Mouse (Mus musculus) testis, adult 2 months (tissue): Measurements from ENCODE around the gene Pbld2. TPM values are rescaled to one million over a fixed set of nuclear protein-coding genes. Genes with fewer than 3 reads are reported as not detected.

Source experiments
- H3K27ac ChIP-seq: fragments of 200-500 bp; 2 replicates; pipeline ENCODE4 v1.5.1; 2012; ENCODE audit warnings: low read depth, low read length; ENCODE audit not compliant: control insufficient read depth, insufficient read depth
- H3K27me3 ChIP-seq: fragments of 200-500 bp; 2 replicates; pipeline ENCODE4 v1.6.1; 2012; ENCODE audit warnings: mild to moderate bottlenecking, low read length, moderate library complexity; ENCODE audit not compliant: control insufficient read depth, insufficient read depth
- H3K36me3 ChIP-seq: fragments of 200-500 bp; 2 replicates; pipeline ENCODE4 v1.6.1; 2012; ENCODE audit warnings: mild to moderate bottlenecking, low read length; ENCODE audit not compliant: control insufficient read depth, insufficient read depth
- H3K4me1 ChIP-seq: fragments of 200-500 bp; 2 replicates; pipeline ENCODE4 v1.6.1; 2012; ENCODE audit warnings: low read length; ENCODE audit not compliant: control insufficient read depth, insufficient read depth
- H3K4me3 ChIP-seq: fragments of 200-500 bp; 2 replicates; pipeline ENCODE4 v1.5.1; 2012; ENCODE audit warnings: low read depth, mild to moderate bottlenecking, low read length, moderate library complexity, mixed read lengths; ENCODE audit not compliant: control insufficient read depth
- CTCF ChIP-seq: fragments of 200-500 bp; IDR thresholded peaks from 2 replicates; pipeline ENCODE4 v1.5.1; 2012; ENCODE audit warnings: low read depth, mild to moderate bottlenecking, inconsistent platforms, low read length, moderate library complexity; ENCODE audit not compliant: control insufficient read depth, insufficient read depth, insufficient replicate concordance
- POLR2A ChIP-seq: fragments of 200-500 bp; IDR thresholded peaks from 2 replicates; pipeline ENCODE4 v1.6.1; 2012; ENCODE audit warnings: low read depth, mild to moderate bottlenecking, inconsistent platforms, low read length, moderate library complexity; ENCODE audit not compliant: control insufficient read depth
- polyA plus RNA-seq: library from polyadenylated mRNA; depleted of rRNA; stranded (reverse); fragments of >200 nt; gene quantifications from 2 replicates; pipeline ENCODE4 v1.2.3, GENCODE M21; 2012; rRNA removed

Pbld2 gene
- polyA plus RNA-seq, 1 experiment = 4.0 TPM

DNA sequence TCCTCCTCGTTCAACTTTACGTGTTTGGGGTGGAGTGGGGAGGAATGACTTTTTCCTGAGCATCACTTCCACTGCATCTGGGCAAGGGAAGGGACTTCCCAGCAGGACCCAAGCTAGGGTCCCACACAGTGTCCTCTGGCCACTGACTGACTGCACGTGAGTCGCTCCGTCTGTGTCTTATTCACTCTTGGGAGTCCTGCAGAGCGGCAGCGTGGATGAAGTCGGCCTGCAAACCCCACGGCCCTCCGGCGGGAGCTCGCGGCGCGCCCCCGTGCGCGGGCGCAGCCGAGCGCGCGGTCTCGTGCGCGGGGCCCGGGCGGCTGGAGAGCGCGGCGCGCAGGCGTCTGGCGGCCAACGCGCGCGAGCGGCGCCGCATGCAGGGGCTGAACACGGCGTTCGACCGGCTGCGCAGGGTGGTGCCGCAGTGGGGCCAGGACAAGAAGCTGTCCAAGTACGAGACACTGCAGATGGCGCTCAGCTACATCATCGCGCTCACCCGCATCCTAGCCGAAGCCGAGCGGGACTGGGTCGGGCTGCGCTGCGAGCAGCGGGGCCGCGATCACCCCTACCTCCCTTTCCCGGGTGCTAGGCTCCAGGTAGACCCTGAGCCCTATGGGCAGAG lies 75.9 kb downstream of the Pbld2 start:
- TF ChIP-seq CTCF (no peak), POLR2A (no peak)
- no peaks in the 10 kb centered on the region for H3K27me3 ChIP-seq
- H3K36me3 ChIP-seq = no peaks in the 10 kb centered on the region
- H3K27ac ChIP-seq = no peak overlapping the region
- H3K4me1 ChIP-seq = peaks cover 11% of the 10 kb centered on the region
- peak overlapping the region; percentile 11 for H3K4me3 ChIP-seq

- H3K27ac ChIP-seq = no peak overlapping the region
Measured at GRCm38 (mm10) chr10:63100657-63101056, 76.5 kb downstream of the Pbld2 start.

More at GRCm38 (mm10) chr10:63100657-63101056, 76.5 kb downstream of the Pbld2 start:
- no peak overlapping the region for H3K4me3 ChIP-seq
- no peaks in the 10 kb centered on the region for H3K27me3 ChIP-seq
- H3K36me3 ChIP-seq = no peaks in the 10 kb centered on the region
- peaks cover 11% of the 10 kb centered on the region for H3K4me1 ChIP-seq
- TF ChIP-seq CTCF (no peak), POLR2A (no peak)

Other genes starting within 250 kb of the Pbld2 start
- 79.8 and 94.1 TPM in 2 replicates for gene Ccar1, start 232.0 kb upstream of the Pbld2 start, polyA plus RNA-seq
- gene Tet1, start 115.3 kb upstream of the Pbld2 start, polyA plus RNA-seq = 0.10 and 0.11 TPM in 2 replicates
- gene Slc25a16, start 103.7 kb upstream of the Pbld2 start, polyA plus RNA-seq = 4.6 and 4.7 TPM in 2 replicates
- gene Dna2, start 77.3 kb upstream of the Pbld2 start, polyA plus RNA-seq = 3.6 and 3.7 TPM in 2 replicates
- gene Rufy2, start 44.1 kb upstream of the Pbld2 start, polyA plus RNA-seq = 0.77 and 1.2 TPM in 2 replicates
- gene Hnrnph3, start 98 bp upstream of the Pbld2 start, polyA plus RNA-seq = 56.4 and 83.8 TPM in 2 replicates
- 0.53 and 0.57 TPM in 2 replicates for gene Pbld1, start 35.8 kb downstream of the Pbld2 start, polyA plus RNA-seq
- not detected in 2 replicates for gene Atoh7, start 75.3 kb downstream of the Pbld2 start, polyA plus RNA-seq
- 3.2 and 3.5 TPM in 2 replicates for gene Mypn, start 179.6 kb downstream of the Pbld2 start, polyA plus RNA-seq
- 60.8 and 71.4 TPM in 2 replicates for gene Herc4, start 219.5 kb downstream of the Pbld2 start, polyA plus RNA-seq